Mouse (Mus musculus): ENCODE results near the gene Stab1. TPM values are rescaled to one million over a fixed set of nuclear protein-coding genes. Genes with fewer than 3 reads are reported as not detected.

The Stab1 gene
- total RNA-seq, 1 experiment from 2014 or later = 74.4 TPM

DNA sequence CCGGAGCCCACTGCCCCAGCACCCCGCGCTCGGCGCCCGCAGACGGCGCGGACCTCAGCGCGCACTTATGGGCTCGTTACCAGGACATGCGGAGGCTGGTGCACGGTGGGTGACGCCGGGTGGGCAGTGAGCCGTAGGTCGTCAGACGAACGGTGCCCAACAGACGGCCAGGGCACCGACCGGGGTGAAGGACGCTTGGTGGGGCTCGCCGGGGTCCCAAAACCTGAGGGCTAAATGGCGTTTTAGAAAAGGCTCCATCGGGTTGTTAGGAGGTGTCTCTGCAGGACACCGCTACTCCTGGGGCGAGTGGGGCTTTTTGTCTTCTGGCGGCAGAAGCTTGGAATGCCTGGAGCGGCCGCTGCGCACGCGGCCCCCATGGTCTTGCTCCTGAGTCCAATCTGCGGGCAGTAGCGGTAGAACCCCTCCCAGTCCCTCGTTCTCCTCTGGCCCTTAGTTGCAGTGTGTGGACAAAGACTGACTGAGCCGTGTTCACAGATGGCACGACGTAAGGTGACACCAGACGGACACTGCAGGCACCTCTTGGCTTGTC lies 37.1 kb downstream of the Stab1 start:
- DNase-seq = no peak

DNA sequence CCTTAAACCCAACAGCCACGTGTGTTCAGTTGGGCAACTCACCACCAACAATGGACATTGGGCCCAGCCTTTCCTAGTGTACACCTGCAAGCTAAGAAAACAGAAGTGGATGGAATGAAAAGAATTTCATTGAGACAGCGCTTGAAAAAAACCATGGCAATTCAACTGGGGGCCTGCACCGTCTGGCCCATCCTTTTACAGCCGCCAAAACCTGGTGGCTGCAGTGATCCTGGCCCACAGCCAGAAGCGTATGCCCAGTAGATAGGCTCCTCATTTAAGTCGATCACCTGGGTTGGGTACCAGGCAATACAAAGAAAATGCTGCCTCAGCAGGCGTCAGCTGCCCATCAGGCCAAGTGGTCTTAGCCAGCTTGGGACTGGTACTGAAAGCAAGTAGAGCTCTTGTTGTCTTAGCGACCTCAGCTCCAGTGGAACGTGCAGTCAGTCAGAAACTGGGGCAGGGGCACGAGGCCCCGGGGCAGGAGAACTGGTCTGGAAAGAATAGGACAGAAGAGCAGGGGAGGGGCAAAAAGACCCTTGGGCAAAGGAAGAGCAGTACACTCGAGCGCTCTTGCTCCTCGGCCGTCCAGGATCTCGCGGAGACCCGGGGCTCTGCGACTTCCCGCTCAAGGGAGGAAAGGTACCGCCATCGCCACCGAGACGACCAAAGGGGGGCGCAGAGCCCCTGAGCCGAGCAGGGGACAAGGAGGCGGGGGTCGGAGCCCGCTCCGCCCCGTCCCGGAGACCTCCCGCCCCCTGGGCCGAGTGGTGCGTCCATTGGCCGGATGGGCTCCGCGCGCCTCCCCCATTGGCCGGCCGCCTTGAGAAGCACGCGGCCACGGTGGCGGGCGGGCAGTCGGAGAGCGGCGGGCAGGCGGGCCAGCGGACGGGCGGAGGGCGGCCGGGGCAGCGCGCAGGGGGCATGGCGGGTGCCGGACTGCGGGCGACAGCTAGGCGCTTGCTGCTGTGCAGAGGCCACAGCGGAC lies 37.9 kb downstream of the Stab1 start, which contains the start of gene Nt5dc2:
Gene Nt5dc2 (plus strand): TSS at position 818 of the 985 bp plus-strand sequence.
- DNase-seq = peak; percentile 94

DNA sequence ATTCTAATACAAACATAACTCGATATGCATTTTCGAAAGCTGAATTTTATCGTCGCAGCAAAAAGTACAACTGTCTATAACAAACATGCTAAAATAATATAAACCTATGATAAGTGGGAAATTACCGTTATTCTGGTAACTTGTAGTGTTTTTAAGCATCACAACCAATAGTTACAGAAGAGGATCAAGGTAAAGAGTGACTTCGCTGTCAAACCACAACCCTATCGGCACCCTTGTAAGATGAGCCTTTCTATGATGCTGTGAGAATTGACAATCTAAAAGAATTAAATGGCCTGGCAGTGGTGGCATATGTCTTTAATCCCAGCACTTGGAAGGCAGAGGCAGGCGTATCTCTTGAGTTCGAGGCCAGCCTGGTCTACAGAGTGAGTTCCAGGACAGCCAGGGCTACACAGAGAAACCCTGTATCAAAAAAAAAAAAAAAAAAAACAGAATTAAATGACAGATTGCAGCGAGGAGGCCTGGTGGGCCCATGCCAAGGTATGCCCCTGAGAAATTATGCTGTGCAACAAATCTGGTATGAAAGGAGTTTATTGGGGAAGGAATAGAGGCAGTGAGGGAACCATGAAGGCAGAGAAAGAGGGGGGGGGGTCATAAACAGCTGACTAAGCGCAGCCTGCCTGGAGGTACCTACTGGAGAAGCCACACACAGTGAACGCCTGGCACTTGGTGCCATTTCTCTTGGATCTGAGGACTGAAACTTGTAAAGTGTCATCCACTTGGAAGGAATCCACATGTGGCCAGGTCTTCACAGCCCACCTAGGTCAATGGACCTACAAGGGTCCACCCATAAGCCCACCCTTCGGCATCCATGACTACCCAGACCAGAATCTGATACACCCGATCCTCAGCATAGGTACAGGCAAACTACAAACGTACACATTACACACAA lies 38.9 kb downstream of the Stab1 start:
- no peak for DNase-seq

DNA sequence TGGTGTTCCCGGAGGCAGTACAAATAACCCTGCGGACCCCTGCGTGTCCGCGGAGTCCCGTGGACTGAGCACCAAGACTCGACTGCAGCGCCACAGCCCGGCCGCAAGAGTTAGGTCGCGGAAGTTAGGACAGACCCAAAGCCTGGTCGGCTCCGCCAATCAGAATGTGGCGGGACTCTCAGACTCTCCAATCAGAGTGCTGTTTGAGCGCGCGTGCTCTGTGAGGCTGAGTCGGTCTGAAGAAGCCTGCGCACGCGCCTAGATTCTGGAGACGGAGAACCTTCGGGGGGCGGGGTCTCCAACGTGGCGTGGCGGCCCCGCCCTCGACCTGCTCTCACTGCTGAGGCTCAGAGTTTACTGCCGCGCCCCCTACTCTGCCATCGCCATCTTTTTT lies 39.6 kb downstream of the Stab1 start, which contains the start of gene Smim4:
Gene Smim4 (minus strand): TSS at position 131 of the 394 bp plus-strand sequence.
- DNase-seq = peak; percentile 98

DNA sequence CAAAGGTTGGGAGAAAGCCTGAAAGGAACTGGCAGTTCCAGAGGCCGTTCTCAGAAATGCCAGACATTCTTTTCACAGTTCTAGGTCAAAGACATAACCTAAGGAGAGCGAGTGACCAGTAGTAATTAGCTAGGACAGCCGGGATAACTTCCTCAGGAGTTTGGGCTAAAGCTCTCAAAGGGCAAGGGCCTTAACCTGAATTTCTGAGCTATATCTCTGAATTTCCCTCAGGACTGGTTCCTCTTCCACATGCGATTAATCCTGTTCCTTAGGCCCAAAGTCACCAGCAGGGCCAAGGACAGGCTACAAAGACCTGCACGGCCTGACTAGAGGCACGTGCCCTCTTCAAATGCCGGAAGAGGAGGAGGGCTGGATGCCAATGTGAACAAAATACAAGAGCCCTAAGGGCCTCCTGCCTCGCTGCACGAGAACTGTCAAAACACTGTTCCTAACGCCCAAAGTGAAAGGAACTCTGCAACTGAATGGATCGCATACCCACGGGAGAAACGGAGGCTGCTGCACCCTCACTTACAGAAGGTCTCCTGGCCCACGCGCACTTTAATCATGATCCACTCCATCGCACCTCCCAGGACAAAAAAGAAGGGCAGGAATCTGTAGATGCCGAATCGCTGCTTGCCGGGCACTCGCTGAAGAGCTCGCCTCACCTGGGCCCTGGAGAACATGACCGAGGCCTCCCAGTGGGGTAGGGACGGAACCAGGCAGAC lies 40.2 kb downstream of the Stab1 start:
- peak; percentile 75 for DNase-seq

DNA sequence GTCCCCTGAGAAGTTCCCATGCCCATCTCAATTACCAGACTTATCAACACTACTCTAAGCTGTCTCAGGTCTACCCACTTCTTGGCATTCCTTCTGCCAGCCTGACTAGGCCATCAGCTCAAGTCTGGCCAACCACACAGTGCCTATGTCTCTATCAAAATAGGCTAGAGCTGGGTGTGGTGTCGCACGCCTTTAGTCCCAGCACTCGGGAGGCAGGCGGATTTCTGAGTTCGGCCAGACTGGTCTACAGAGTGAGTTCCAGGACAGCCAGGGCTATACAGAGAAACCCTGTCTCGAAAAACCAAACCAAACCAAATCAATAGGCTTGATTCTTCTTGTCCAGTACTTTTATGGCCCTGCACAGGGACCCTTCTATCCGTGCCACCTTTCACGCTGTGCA lies 41.6 kb downstream of the Stab1 start:
- no peak for DNase-seq

DNA sequence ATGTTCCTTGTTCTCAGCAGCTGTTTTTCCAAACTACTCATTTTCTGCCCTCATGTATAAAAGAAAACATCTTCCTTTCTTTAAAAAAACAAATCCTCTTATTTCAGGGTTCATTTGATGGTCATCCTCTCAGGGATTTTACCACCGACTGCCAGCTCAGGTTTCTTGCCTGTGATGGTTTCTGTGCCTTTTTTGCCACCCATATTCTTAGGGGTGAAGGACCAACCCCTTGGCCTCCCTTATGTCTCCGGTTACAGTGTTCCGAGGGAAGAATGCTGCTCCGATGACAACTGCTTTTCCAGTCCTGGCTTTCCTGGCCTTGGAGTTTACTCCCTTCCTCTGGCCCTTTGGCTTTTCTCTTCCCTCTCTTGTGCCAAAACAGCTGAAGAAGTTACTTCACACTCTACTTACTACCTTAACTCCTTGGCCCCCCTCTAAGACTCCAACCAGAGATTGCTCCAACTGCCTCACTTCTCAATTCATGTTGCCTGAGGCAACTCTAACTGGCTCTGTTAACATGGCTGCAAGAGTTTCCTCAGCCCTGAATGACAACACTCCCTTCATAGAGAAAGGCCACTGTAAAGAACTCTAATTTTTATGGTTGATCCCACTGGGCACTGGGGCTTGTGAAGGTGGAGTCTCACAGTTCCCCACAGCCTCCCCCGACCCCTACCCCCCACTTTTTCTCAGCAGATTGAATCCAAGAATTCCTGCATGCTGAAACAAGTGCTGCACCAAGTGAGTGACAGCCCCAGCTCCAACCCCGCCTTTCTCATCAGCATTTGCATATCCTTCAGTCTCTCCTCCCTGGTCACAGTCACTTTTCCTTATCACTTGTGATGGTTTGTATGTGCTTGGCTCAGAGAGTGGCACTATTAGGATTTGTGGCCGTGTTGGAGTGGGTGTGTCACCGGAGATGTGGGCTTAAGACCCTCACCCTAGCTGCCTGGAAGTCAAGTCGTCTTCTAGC lies 43.0 kb downstream of the Stab1 start:
- no peak for DNase-seq

DNA sequence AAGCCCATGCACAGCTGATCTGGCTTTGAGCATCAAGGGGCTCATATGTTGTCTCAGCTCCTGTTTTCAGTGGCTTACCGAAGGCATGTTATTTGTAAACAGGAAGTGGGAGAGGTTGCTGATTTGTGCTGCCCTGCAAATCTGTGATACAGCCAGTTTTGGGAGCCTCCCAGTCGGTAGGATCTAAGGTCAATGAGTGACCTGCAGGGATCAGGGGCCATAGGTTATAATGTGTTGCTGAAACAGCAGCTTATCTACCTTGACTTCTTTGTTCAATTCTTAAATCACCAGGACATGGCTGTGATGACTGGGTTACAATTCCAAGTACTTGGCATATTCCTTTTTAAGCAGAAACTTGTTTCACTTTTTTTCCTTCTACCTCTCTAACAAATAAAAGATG lies 52.9 kb downstream of the Stab1 start:
- DNase-seq = no peak

DNA sequence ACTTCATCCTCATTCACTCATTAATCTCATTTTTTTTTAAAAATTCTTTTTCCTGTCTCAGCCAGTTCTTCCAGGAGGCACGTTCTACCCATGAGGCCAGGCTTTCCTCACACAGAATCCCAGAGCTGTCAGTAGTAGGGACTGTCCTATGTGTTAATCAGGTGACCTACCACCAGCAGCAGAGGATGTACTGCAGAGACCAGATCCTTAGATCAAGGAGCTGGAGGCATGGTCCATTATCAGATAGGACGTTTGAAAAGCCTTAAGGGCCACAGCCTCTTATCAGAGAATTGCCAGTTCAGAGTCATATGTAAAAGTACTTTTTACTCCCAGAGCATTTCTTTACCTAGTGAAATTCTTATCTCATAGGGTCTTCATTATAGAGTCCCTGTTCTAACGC lies 54.4 kb downstream of the Stab1 start:
- no peak for DNase-seq

DNA sequence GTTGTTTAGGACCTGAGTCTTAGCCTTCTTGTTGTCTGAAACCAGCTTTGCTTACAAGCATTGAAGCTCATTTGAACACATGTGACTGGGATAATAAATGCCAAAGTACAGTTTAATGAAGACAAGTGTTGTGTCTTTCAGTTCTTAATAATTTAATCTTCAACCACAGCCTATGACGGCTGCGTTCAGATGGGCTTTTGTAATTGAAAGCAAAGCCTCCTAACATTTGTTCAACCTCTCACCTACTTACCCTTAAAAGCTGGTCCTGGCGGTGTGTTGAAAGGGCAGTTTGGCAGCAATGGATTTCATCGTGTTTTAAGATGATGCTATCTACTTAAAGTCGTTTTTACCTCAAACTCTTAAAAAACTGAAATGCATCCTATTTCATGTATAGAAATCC lies 56.3 kb downstream of the Stab1 start:
- no peak for DNase-seq

DNA sequence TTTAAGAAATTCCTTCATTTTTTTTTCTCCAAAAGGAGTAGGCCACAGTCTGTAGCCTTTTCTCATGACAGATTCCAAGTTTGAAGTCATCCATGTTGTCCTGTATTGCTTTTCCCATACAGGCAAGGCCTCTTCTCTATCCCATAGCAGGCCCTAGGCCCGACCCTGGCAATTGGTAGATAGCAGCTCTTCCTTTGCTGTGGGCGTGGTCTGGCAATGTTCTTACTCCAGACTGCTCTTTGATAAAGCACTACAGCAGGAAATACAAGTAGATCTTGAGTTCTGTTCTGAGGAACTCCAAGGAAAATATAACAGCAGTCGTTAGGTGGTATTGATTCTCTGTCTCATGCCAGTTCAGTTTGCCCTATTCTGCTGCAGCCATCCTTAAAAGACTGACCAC lies 57.8 kb downstream of the Stab1 start:
- no peak for DNase-seq

DNA sequence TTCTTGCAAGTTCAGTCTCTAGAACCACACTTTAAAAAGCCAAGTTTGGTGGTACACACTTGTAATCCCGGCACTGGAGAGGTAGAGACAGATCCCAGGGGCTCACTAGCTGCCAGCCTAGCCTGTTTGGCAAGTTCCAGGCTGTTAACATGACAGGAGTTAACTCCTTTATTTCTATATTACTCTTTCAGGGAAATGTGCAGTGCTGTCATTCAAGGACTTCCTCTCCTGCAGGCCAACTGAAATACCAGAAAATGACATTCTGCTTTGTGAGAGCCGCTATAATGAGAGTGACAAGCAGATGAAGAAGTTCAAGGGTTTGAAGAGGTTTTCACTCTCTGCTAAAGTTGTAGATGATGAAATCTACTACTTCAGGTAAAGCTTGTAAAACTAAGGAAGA lies 63.3 kb downstream of the Stab1 start:
- DNase-seq = no peak

DNA sequence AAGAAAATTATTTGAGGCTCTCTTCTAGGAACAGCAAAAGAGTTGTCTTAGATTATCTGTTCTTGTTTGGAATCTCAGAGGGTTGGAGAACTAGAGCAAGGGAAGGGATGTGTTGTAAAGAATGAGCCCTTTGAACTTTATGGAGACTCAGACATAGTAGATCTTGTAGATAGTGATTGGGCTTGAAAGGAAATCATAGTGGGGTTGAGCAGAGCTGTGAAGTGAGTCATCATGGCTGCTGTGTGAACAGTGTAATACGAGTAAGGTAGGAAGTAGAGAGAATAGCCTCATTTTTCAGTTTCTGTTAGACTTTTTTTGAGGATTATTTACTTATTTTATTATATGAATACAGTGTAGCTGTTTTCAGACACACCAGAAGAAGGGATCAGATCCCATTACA lies 78.5 kb downstream of the Stab1 start:
- no peak for DNase-seq

Other genes starting within 250 kb of the Stab1 start
- 7.8 and 111 TPM in 2 replicates for gene Itih3, start 244.9 kb downstream of the Stab1 start, total RNA-seq (2021)
- gene Itih1, start 225.4 kb downstream of the Stab1 start, total RNA-seq (2021) = 4.1 and 73.6 TPM in 2 replicates
- 9.4 and 12.0 TPM in 2 replicates for gene Nek4, start 217.3 kb downstream of the Stab1 start, total RNA-seq (2021)
- gene Glt8d1, start 167.2 kb downstream of the Stab1 start, total RNA-seq (2021) = 35.3 and 42.0 TPM in 2 replicates
- gene Spcs1, start 167.0 kb downstream of the Stab1 start, total RNA-seq (2021) = 221 and 225 TPM in 2 replicates
- 59.7 and 59.9 TPM in 2 replicates for gene Pbrm1, start 149.5 kb downstream of the Stab1 start, total RNA-seq (2021)
- 87.7 and 93.9 TPM in 2 replicates for gene Gnl3, start 149.5 kb downstream of the Stab1 start, total RNA-seq (2021)
- gene Smim4, start 39.7 kb downstream of the Stab1 start, total RNA-seq (2021) = 75.2 and 104 TPM in 2 replicates
- gene Nt5dc2, start 37.6 kb downstream of the Stab1 start, total RNA-seq (2021) = 48.5 and 57.7 TPM in 2 replicates
- gene Tnnc1, start 39.7 kb upstream of the Stab1 start, total RNA-seq (2021) = 0.67 and 1.3 TPM in 2 replicates
- 269 and 295 TPM in 2 replicates for gene Nisch, start 48.3 kb upstream of the Stab1 start, total RNA-seq (2021)
- gene Sema3g, start 49.2 kb upstream of the Stab1 start, total RNA-seq (2021) = 10.9 and 13.9 TPM in 2 replicates
- 6.8 and 9.6 TPM in 2 replicates for gene Phf7, start 82.7 kb upstream of the Stab1 start, total RNA-seq (2021)
- 58.5 and 62.4 TPM in 2 replicates for gene Bap1, start 82.8 kb upstream of the Stab1 start, total RNA-seq (2021)
- gene Dnah1, start 155.3 kb upstream of the Stab1 start, total RNA-seq (2021) = 1.0 and 1.2 TPM in 2 replicates
- 36.8 and 41.2 TPM in 2 replicates for gene Capn7, start 168.0 kb upstream of the Stab1 start, total RNA-seq (2021)